Mouse (Mus musculus) heart, postnatal 0 days (tissue): ENCODE data around the gene Kctd21.

Source experiments
- CTCF ChIP-seq: IDR thresholded peaks from 2 replicates; pipeline ENCODE4 v1.5.1; 2016; ENCODE audit warnings: antibody characterized with exemption, control low read depth, low read depth
- EP300 ChIP-seq: IDR thresholded peaks from 2 replicates; pipeline ENCODE4 v1.6.1; 2016; ENCODE audit warnings: antibody characterized with exemption, low read depth

DNA sequence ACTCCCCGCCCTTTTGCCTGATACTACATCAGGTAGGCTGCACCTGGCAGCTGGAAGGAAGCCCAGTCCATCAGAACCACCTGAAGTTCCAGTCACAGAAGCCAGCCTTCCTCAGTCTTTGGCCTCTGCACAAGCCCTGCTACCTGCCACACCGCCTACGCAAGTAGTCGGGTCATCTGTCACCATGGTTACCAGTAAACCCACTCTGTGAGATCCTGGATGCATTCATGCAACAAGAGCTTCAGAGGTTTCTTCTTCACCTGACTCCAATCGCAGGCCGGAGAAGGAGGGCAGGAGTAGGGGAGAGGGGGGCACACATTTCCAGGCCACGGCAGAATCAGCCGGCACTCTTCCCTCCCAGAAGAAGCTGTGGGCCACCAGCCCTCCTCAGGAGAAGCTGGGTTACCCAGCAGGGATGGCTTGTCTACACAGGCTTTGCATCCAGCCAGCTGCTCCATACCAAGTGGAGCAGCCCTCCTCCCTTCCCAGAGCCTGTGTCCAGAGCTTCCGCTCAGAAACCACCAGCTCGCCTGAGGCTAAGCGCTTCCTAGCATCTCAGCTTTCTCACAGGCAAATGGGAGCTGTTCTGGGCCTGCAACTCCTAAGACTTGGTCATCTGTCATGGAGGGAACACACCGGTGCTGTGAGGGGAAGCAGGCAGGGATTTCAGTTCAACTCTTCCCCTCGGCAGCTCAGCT lies 3.1 kb upstream of the Kctd21 start:
- TF ChIP-seq EP300 (no peak), CTCF (no peak)
